Mouse (Mus musculus) lung, embryonic 14.5 days (tissue): ENCODE measurements around the gene Gm49361. TPM values are rescaled to one million over a fixed set of nuclear protein-coding genes. Genes with fewer than 3 reads are reported as not detected.

Source experiments
- ATAC-seq: fragments of 200-750 bp; cut with Nextera tagmentation; 2 replicates; pipeline ENCODE4 v1.8.0; 2017; ENCODE audit warnings: mild to moderate bottlenecking, moderate TSS enrichment, moderate library complexity; ENCODE audit not compliant: insufficient read depth
- DNase-seq: peaks from one replicate; pipeline ENCODE4 v3.0.0-alpha.2; 2015
- H3K27ac ChIP-seq: fragments of 300-500 bp; sonication (generic); 2 replicates; pipeline ENCODE4 v1.5.1; 2014; ENCODE audit warnings: low read depth, mild to moderate bottlenecking, moderate library complexity
- H3K27me3 ChIP-seq: fragments of 300-500 bp; sonication (generic); 2 replicates; pipeline ENCODE4 v1.6.1; 2014; ENCODE audit warnings: low read length, control low read depth; ENCODE audit not compliant: insufficient read depth
- H3K36me3 ChIP-seq: fragments of 300-500 bp; sonication (generic); 2 replicates; pipeline ENCODE4 v1.6.1; 2014; ENCODE audit warnings: control low read depth; ENCODE audit not compliant: insufficient read depth
- H3K4me1 ChIP-seq: fragments of 300-500 bp; sonication (generic); 2 replicates; pipeline ENCODE4 v1.6.1; 2014; ENCODE audit warnings: antibody characterized with exemption, control low read depth; ENCODE audit not compliant: insufficient read depth
- H3K4me2 ChIP-seq: fragments of 300-500 bp; sonication (generic); 2 replicates; pipeline ENCODE4 v1.6.1; 2014; ENCODE audit warnings: mild to moderate bottlenecking
- H3K4me3 ChIP-seq: fragments of 300-500 bp; sonication (generic); 2 replicates; pipeline ENCODE4 v1.5.1; 2014; ENCODE audit warnings: low read depth, low read length
- H3K9ac ChIP-seq: fragments of 300-500 bp; sonication (generic); 2 replicates; pipeline ENCODE4 v1.6.1; 2014
- H3K9me3 ChIP-seq: fragments of 300-500 bp; sonication (generic); 2 replicates; pipeline ENCODE4 v1.6.1; 2016; ENCODE audit warnings: low read depth, low read length, control low read depth
- CTCF ChIP-seq: IDR thresholded peaks from 2 replicates; pipeline ENCODE4 v1.5.1; 2016; ENCODE audit warnings: antibody characterized with exemption, low read depth
- WGBS: fragments of 180-500 bp; shearing (Covaris S2); extraction: QIAGEN DNeasy Blood & Tissue Kit; methylation state at CpG from one replicate; pipeline ENCODE4 v1.1.7; 2014; 5-methylcytosine and 5-hydroxymethylcytosine counted together
- polyA plus RNA-seq: library from polyadenylated mRNA; unstranded; fragments of >200 nt; fragmentation: Nextera tagmentation; extraction: Ambion mirVana; gene quantifications from 2 replicates; pipeline ENCODE4 v1.2.1, GENCODE M21; 2014

The Gm49361 gene
- polyA plus RNA-seq, 1 experiment from 2014 or later: not detected

- H3K36me3 ChIP-seq: no peaks in the 10 kb centered on the region
- no peak for TF ChIP-seq CTCF
- under 1% methylated on average over 93 of the region's 103 CpGs for WGBS
- no peaks in the 10 kb centered on the region for H3K27me3 ChIP-seq
- ATAC-seq: peak; percentile 65
- H3K4me1 ChIP-seq: peaks cover 9% of the 10 kb centered on the region
- H3K9ac ChIP-seq: peak overlapping the region; percentile 98
- peak overlapping the region; percentile 97 for H3K27ac ChIP-seq
- peak; percentile 56 for DNase-seq
- peak overlapping the region; percentile 78 for H3K4me2 ChIP-seq
- H3K9me3 ChIP-seq: no peaks in the 10 kb centered on the region
- H3K4me3 ChIP-seq: peak overlapping the region; percentile 90
These were observed 473 bp downstream of the Gm49361 start for GRCm38 (mm10) chr14:57745291-57745969.

- Histone ChIP-seq H3K4me3 (peak overlapping the region; percentile 90), H3K4me2 (peak overlapping the region; percentile 78), H3K27me3 (no peaks in the 10 kb centered on the region), H3K27ac (0 out of 2 replicates have a peak overlapping the region, but pooled peaks have one; percentile 97), H3K4me1 (peaks cover 9% of the 10 kb centered on the region), H3K9me3 (no peaks in the 10 kb centered on the region), H3K36me3 (no peaks in the 10 kb centered on the region), H3K9ac (peak overlapping the region; percentile 98)
- no peak for ATAC-seq
- WGBS: 0% methylated on average over 8 of the region's 8 CpGs
- DNase-seq: peak; percentile 81
- no peak for TF ChIP-seq CTCF
These were observed 1.4 kb downstream of the Gm49361 start for GRCm38 (mm10) chr14:57744547-57744946.

- Histone ChIP-seq H3K27ac (no peak overlapping the region), H3K9ac (no peak overlapping the region), H3K9me3 (no peaks in the 10 kb centered on the region), H3K36me3 (0 out of 2 replicates have a peak, but pooled peaks cover 4% of the 10 kb centered on the region), H3K4me3 (no peak overlapping the region), H3K27me3 (no peaks in the 10 kb centered on the region), H3K4me2 (no peak overlapping the region), H3K4me1 (peaks cover 24% of the 10 kb centered on the region)
- ATAC-seq (no peak), DNase-seq (no peak)
- WGBS: 79% methylated on average over 8 of the region's 8 CpGs
- no peak for TF ChIP-seq CTCF
These were observed 5.3 kb downstream of the Gm49361 start for GRCm38 (mm10) chr14:57740651-57741050.

- no peak overlapping the region for H3K9ac ChIP-seq
- H3K4me1 ChIP-seq: peaks cover 35% of the 10 kb centered on the region
- peaks cover 14% of the 10 kb centered on the region; the same call in 1 of the 2 replicates for H3K36me3 ChIP-seq
- no peak overlapping the region for H3K4me3 ChIP-seq
- H3K4me2 ChIP-seq: no peak overlapping the region
- TF ChIP-seq CTCF: no peak
- DNase-seq: peak; percentile 32
- H3K27me3 ChIP-seq: no peaks in the 10 kb centered on the region
- peak overlapping the region; percentile 48; the same call in 1 of the 2 replicates for H3K27ac ChIP-seq
- ATAC-seq: peak; percentile 48; the same call in 1 of the 2 replicates
- H3K9me3 ChIP-seq: no peaks in the 10 kb centered on the region
These were observed 8.8 kb downstream of the Gm49361 start for GRCm38 (mm10) chr14:57737089-57737488.

GRCm38 (mm10) chr14:57736141-57736540, 9.8 kb downstream of the Gm49361 start:
- no peaks in the 10 kb centered on the region for H3K9me3 ChIP-seq
- no peak overlapping the region for H3K9ac ChIP-seq
- ATAC-seq: no peak
- peak overlapping the region; percentile 48 for H3K27ac ChIP-seq
- DNase-seq: peak; percentile 54
- H3K4me2 ChIP-seq: no peak overlapping the region
- no peak overlapping the region for H3K4me3 ChIP-seq
- TF ChIP-seq CTCF: no peak
- 25% methylated on average over 4 of the region's 4 CpGs for WGBS
- no peaks in the 10 kb centered on the region for H3K27me3 ChIP-seq
- H3K36me3 ChIP-seq: peaks cover 15% of the 10 kb centered on the region; the same call in 1 of the 2 replicates
- H3K4me1 ChIP-seq: peaks cover 39% of the 10 kb centered on the region

- H3K9ac ChIP-seq: no peak overlapping the region
- H3K4me2 ChIP-seq: no peak overlapping the region
- 64% methylated on average over 6 of the region's 6 CpGs for WGBS
- peaks cover 12% of the 10 kb centered on the region; the same call in 1 of the 2 replicates for H3K36me3 ChIP-seq
- no peaks in the 10 kb centered on the region for H3K9me3 ChIP-seq
- ATAC-seq (no peak), DNase-seq (no peak)
- no peak overlapping the region for H3K4me3 ChIP-seq
- no peaks in the 10 kb centered on the region for H3K27me3 ChIP-seq
- peaks cover 51% of the 10 kb centered on the region for H3K4me1 ChIP-seq
- no peak overlapping the region for H3K27ac ChIP-seq
- TF ChIP-seq CTCF: no peak
These were observed 13.1 kb downstream of the Gm49361 start for GRCm38 (mm10) chr14:57732668-57733293.

- Histone ChIP-seq H3K4me2 (no peak overlapping the region; the same call in 1 of the 2 replicates), H3K9ac (no peak overlapping the region), H3K27ac (peak overlapping the region; percentile 74), H3K4me3 (no peak overlapping the region), H3K4me1 (peaks cover 36% of the 10 kb centered on the region), H3K9me3 (no peaks in the 10 kb centered on the region), H3K27me3 (no peaks in the 10 kb centered on the region), H3K36me3 (peaks cover 16% of the 10 kb centered on the region; the same call in 1 of the 2 replicates)
- ATAC-seq (peak; percentile 78), DNase-seq (peak; percentile 92)
- no peak for TF ChIP-seq CTCF
- 18% methylated on average over 9 of the region's 9 CpGs for WGBS
These were observed 15.4 kb downstream of the Gm49361 start for GRCm38 (mm10) chr14:57730527-57730926.
